ENCODE assay signal across 18 mouse cellular contexts in the genomic region with DNA sequence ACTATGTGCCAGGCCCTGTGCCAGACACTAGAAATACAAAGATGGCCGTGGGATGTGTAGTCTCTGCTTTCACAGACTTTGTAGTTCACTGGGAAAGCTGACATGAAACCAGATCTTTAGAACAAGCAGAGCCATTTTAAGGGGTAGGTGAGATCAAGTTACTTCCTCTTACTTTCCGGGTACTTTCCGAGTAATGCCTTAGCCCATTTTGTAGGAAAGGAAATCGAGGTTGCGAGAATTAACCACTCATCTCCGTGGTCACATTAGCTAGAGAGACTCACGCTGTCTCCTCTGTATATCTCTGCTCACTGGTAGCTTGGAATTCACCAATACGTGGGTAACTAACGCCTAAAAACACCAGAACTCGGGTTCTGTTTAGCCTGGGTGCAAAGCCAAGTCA.
A peak's percentile ranks its signal among the peaks of the same experiment; 100 is the strongest.
DNase-seq lines count a peak whose midpoint lies in the region; ATAC-seq lines count a peak whose summit lies in the region.
"Had no signal": no experiment of that assay in that cellular context is flagged by ENCODE, and none has a peak within 500 bp of the region (broad histone marks: within the 10 kb centered on the region; RNA-seq: fewer than 3 reads in every experiment).

No protein-coding gene starts in this region.

- no peak overlapping the region for H3K4me3 ChIP-seq in forebrain, embryonic 15.5 days
- no peak overlapping the region for H3K4me3 ChIP-seq in forebrain, embryonic 13.5 days
- H3K4me3 ChIP-seq in neural tube, embryonic 11.5 days (ENCODE audit: low read depth, low read length) = no peak overlapping the region
- no peak overlapping the region for H3K4me3 ChIP-seq in intestine, embryonic 16.5 days (ENCODE audit: low read length)
- H3K4me3 ChIP-seq: intestine, embryonic 15.5 days; limb, embryonic 10.5 days; limb, embryonic 15.5 days; liver, embryonic 13.5 days; midbrain, embryonic 10.5 days; midbrain, embryonic 15.5 days; neural tube, embryonic 13.5 days had no signal

- H3K4me1 ChIP-seq in forebrain, embryonic 15.5 days = 0 out of 2 replicates have a peak, but pooled peaks cover 3% of the 10 kb centered on the region
- no peaks in the 10 kb centered on the region for H3K4me1 ChIP-seq in forebrain, embryonic 13.5 days
- H3K4me1 ChIP-seq in neural tube, embryonic 11.5 days (ENCODE audit: control insufficient read depth, insufficient read depth, low read length) = no peaks in the 10 kb centered on the region
- no peaks in the 10 kb centered on the region for H3K4me1 ChIP-seq in intestine, embryonic 16.5 days (ENCODE audit: control insufficient read depth, insufficient read depth, low read length)
- H3K4me1 ChIP-seq: intestine, embryonic 15.5 days; liver, embryonic 13.5 days; midbrain, embryonic 15.5 days; neural tube, embryonic 13.5 days had no signal

- no peak for DNase-seq in neural tube, embryonic 11.5 days (ENCODE audit: low spot score)
- no peak for DNase-seq in neural tube, embryonic 10.5 days (ENCODE audit: extremely low spot score, low spot score)
- no peak for DNase-seq in spleen, postnatal 36 days (ENCODE audit: low spot score in 2 of 2)
- DNase-seq in heart, postnatal 14 days = no peak

- no peak overlapping the region for H3K27ac ChIP-seq in forebrain, embryonic 15.5 days (replicated peaks)
- no peak overlapping the region for H3K27ac ChIP-seq in forebrain, embryonic 13.5 days
- no peak overlapping the region for H3K27ac ChIP-seq in neural tube, embryonic 11.5 days (ENCODE audit: low read depth, low read length)
- H3K27ac ChIP-seq in intestine, embryonic 16.5 days (ENCODE audit: low read length) = no peak overlapping the region
- H3K27ac ChIP-seq: intestine, embryonic 15.5 days; kidney, postnatal 0 days; limb, embryonic 10.5 days; limb, embryonic 15.5 days; liver, embryonic 13.5 days; midbrain, embryonic 10.5 days; midbrain, embryonic 15.5 days; neural tube, embryonic 13.5 days had no signal

- no peak overlapping the region for H3K9ac ChIP-seq in forebrain, embryonic 15.5 days (replicated peaks)
- H3K9ac ChIP-seq in forebrain, embryonic 13.5 days = no peak overlapping the region
- no peak overlapping the region for H3K9ac ChIP-seq in neural tube, embryonic 11.5 days (ENCODE audit: low read length)
- H3K9ac ChIP-seq in intestine, embryonic 16.5 days (ENCODE audit: low read depth, low read length) = no peak overlapping the region
- H3K9ac ChIP-seq: forebrain, postnatal 0 days; intestine, embryonic 15.5 days; limb, embryonic 15.5 days; liver, embryonic 13.5 days; midbrain, embryonic 15.5 days had no signal

- no peaks in the 10 kb centered on the region for H3K36me3 ChIP-seq in forebrain, embryonic 15.5 days
- no peaks in the 10 kb centered on the region for H3K36me3 ChIP-seq in forebrain, embryonic 13.5 days (ENCODE audit: poor library complexity, severe bottlenecking)
- H3K36me3 ChIP-seq in neural tube, embryonic 11.5 days (ENCODE audit: control insufficient read depth, insufficient read depth, low read length) = no peaks in the 10 kb centered on the region
- no peaks in the 10 kb centered on the region for H3K36me3 ChIP-seq in intestine, embryonic 16.5 days (ENCODE audit: control insufficient read depth, insufficient read depth, low read length)
- H3K36me3 ChIP-seq: intestine, embryonic 15.5 days; limb, embryonic 10.5 days; limb, embryonic 15.5 days; liver, embryonic 13.5 days; midbrain, embryonic 10.5 days; midbrain, embryonic 15.5 days; neural tube, embryonic 13.5 days had no signal

- 87% methylated on average over 10 of the region's 10 CpGs for WGBS in forebrain, embryonic 15.5 days
- 82% methylated on average over 10 of the region's 10 CpGs for WGBS in forebrain, embryonic 13.5 days
- 85% methylated on average over 10 of the region's 10 CpGs for WGBS in neural tube, embryonic 11.5 days
- 83% methylated on average over 10 of the region's 10 CpGs for WGBS in intestine, embryonic 16.5 days

- no peak overlapping the region for H3K4me2 ChIP-seq in forebrain, embryonic 15.5 days (replicated peaks)
- no peak overlapping the region for H3K4me2 ChIP-seq in forebrain, embryonic 13.5 days
- no peak overlapping the region for H3K4me2 ChIP-seq in neural tube, embryonic 11.5 days (ENCODE audit: low read depth)
- no peak overlapping the region for H3K4me2 ChIP-seq in intestine, embryonic 16.5 days (ENCODE audit: low read depth, low read length)
- H3K4me2 ChIP-seq: heart, embryonic 11.5 days; intestine, embryonic 15.5 days; limb, embryonic 15.5 days; liver, embryonic 13.5 days; midbrain, embryonic 15.5 days; neural tube, embryonic 13.5 days had no signal

- intact Hi-C loops in heart, postnatal 14 days (cut with DNase I) = loop anchor here (1.0 to 10.0 kb wide), 3 partner anchors 124 to 721 kb away; partner anchors contain the start of gene Cacna1e

- no peaks in the 10 kb centered on the region for H3K27me3 ChIP-seq in forebrain, embryonic 15.5 days
- peaks cover 3% of the 10 kb centered on the region; the same call in 1 of the 2 replicates for H3K27me3 ChIP-seq in forebrain, embryonic 13.5 days
- H3K27me3 ChIP-seq in neural tube, embryonic 11.5 days (ENCODE audit: control insufficient read depth, insufficient read depth, low read length) = no peaks in the 10 kb centered on the region
- H3K27me3 ChIP-seq in intestine, embryonic 16.5 days (replicated peaks; ENCODE audit: control insufficient read depth, insufficient read depth, low read length) = no peaks in the 10 kb centered on the region
- H3K27me3 ChIP-seq: intestine, embryonic 15.5 days; limb, embryonic 15.5 days had no signal

- peak; percentile 24; the same call in 1 of the 2 replicates for ATAC-seq in forebrain, embryonic 15.5 days (replicated peaks)
- no peak for ATAC-seq in forebrain, embryonic 13.5 days
- 0 out of 2 replicates have a peak, but pooled peaks have one; percentile 11 for ATAC-seq in neural tube, embryonic 11.5 days (ENCODE audit: insufficient read depth, low FRiP score, low TSS enrichment)
- peak; percentile 15; the same call in 1 of the 2 replicates for ATAC-seq in megakaryocyte, adult 5-6 weeks (ENCODE audit: poor library complexity, severe bottlenecking)
- no peak for ATAC-seq in intestine, embryonic 16.5 days

- H3K9me3 ChIP-seq in forebrain, embryonic 15.5 days = no peaks in the 10 kb centered on the region
- H3K9me3 ChIP-seq in forebrain, embryonic 13.5 days (replicated peaks) = no peaks in the 10 kb centered on the region
- no peaks in the 10 kb centered on the region for H3K9me3 ChIP-seq in neural tube, embryonic 11.5 days (ENCODE audit: control insufficient read depth, low read length)
- H3K9me3 ChIP-seq in intestine, embryonic 16.5 days (ENCODE audit: control insufficient read depth, low read length) = no peaks in the 10 kb centered on the region
- H3K9me3 ChIP-seq: intestine, embryonic 15.5 days; limb, embryonic 10.5 days; limb, embryonic 15.5 days; liver, embryonic 13.5 days; midbrain, embryonic 10.5 days; midbrain, embryonic 15.5 days; neural tube, embryonic 13.5 days had no signal

Comparison
In these comparisons a context has a peak if more than half of its experiments do, and no peak if none do; other contexts are left out.
1. ATAC-seq: peak in forebrain, embryonic 15.5 days (single experiment), neural tube, embryonic 11.5 days (single experiment) and megakaryocyte, adult 5-6 weeks (single experiment); none in forebrain, embryonic 13.5 days (single experiment) and intestine, embryonic 16.5 days (single experiment).